ENCODE assay signal across 11 mouse cellular contexts in genomic region chr9:107556346-107556745, GRCm38 (mm10). TPM values are rescaled to one million over a fixed set of nuclear protein-coding genes. Genes with fewer than 3 reads are reported as not detected.
DNase-seq lines count a peak whose midpoint lies in the region; ATAC-seq and TF ChIP-seq lines count a peak whose summit lies in the region.
"Had no signal": no experiment of that assay in that cellular context is flagged by ENCODE, and none has a peak within 500 bp of the region (broad histone marks: within the 10 kb centered on the region; RNA-seq: fewer than 3 reads in every experiment).

No protein-coding gene starts in this region.

- peak overlapping the region; percentile 96 for H3K9ac ChIP-seq in heart, embryonic 14.5 days (ENCODE audit: low read length)
- H3K9ac ChIP-seq in intestine, postnatal 0 days (ENCODE audit: low read depth, low read length): no peak overlapping the region
- 0 out of 2 replicates have a peak overlapping the region, but pooled peaks have one; percentile 27 for H3K9ac ChIP-seq in midbrain, embryonic 16.5 days (ENCODE audit: low read depth, low read length)

- no peak for TF ChIP-seq CTCF in intestine, postnatal 0 days (IDR thresholded peaks at IDR 0.05; ENCODE audit: low read depth)

- no peaks in the 10 kb centered on the region for H3K27me3 ChIP-seq in heart, embryonic 14.5 days (ENCODE audit: control insufficient read depth, insufficient read depth, low read length)
- no peaks in the 10 kb centered on the region for H3K27me3 ChIP-seq in intestine, postnatal 0 days (replicated peaks; ENCODE audit: control insufficient read depth, insufficient read depth, low read length)
- peaks cover 15% of the 10 kb centered on the region for H3K27me3 ChIP-seq in midbrain, embryonic 16.5 days (ENCODE audit: control insufficient read depth, insufficient read depth, low read depth, low read length)

- peaks cover 50% of the 10 kb centered on the region for H3K36me3 ChIP-seq in heart, embryonic 14.5 days (ENCODE audit: control insufficient read depth, insufficient read depth, low read length)
- H3K36me3 ChIP-seq in intestine, postnatal 0 days (ENCODE audit: control insufficient read depth, insufficient read depth): peaks cover 42% of the 10 kb centered on the region
- peaks cover 27% of the 10 kb centered on the region for H3K36me3 ChIP-seq in midbrain, embryonic 16.5 days (ENCODE audit: control insufficient read depth, insufficient read depth, low read length)

- ATAC-seq in heart, embryonic 14.5 days (ENCODE audit: insufficient number of reproducible peaks, insufficient read depth, low FRiP score, low read depth): no peak
- no peak for ATAC-seq in intestine, postnatal 0 days
- ATAC-seq in midbrain, embryonic 16.5 days: no peak
- ATAC-seq in granulocyte monocyte progenitor cell, adult 5-6 weeks (replicated peaks; ENCODE audit: poor library complexity, severe bottlenecking): no peak
- ATAC-seq in erythroid progenitor cell, adult 5-6 weeks (replicated peaks; ENCODE audit: low FRiP score, poor library complexity, severe bottlenecking): no peak

- peak overlapping the region in 1 of 2 experiments; percentile 99; a peak in 1 of 4 replicates for H3K27ac ChIP-seq in heart, embryonic 14.5 days (replicated peaks in 1 of 2; ENCODE audit: control insufficient read depth in 1 of 2, insufficient read depth in 1 of 2, low read depth in 2 of 2, low read length in 2 of 2)
- H3K27ac ChIP-seq in brown adipose tissue, adult 24 weeks (replicated peaks; ENCODE audit: low read depth, low read length): peak overlapping the region; percentile 40; the same call in 1 of the 2 replicates
- 0 out of 2 replicates have a peak overlapping the region, but pooled peaks have one; percentile 96 for H3K27ac ChIP-seq in intestine, postnatal 0 days (ENCODE audit: low read depth, low read length)
- H3K27ac ChIP-seq in midbrain, embryonic 16.5 days (ENCODE audit: low read length): no peak overlapping the region

- peak overlapping the region; percentile 22 to 79 for H3K4me3 ChIP-seq in heart, embryonic 14.5 days (ENCODE audit: control insufficient read depth in 1 of 2, insufficient read depth in 1 of 2, low read depth in 1 of 2, low read length in 2 of 2)
- H3K4me3 ChIP-seq in brown adipose tissue, adult 24 weeks (ENCODE audit: insufficient read depth, low read depth, low read length): peak overlapping the region; percentile 81
- H3K4me3 ChIP-seq in intestine, postnatal 0 days (ENCODE audit: low read depth, low read length): no peak overlapping the region
- no peak overlapping the region for H3K4me3 ChIP-seq in midbrain, embryonic 16.5 days (ENCODE audit: low read depth, low read length)

- DNase-seq in heart, postnatal 36 days: no peak
- no peak for DNase-seq in gastrocnemius, postnatal 36 days
- DNase-seq: cerebellum, adult 8-10 months; layer of hippocampus, adult 9-11 months; right cerebral cortex, adult 18-20 months had no signal

- 56% methylated on average over 3 of the region's 3 CpGs for WGBS in heart, embryonic 14.5 days
- WGBS in intestine, postnatal 0 days: 44% methylated on average over 3 of the region's 3 CpGs
- 83% methylated on average over 3 of the region's 3 CpGs for WGBS in midbrain, embryonic 16.5 days

- no peaks in the 10 kb centered on the region for H3K9me3 ChIP-seq in heart, embryonic 14.5 days (ENCODE audit: control insufficient read depth, low read length)
- no peaks in the 10 kb centered on the region for H3K9me3 ChIP-seq in intestine, postnatal 0 days (ENCODE audit: control insufficient read depth)
- no peaks in the 10 kb centered on the region for H3K9me3 ChIP-seq in midbrain, embryonic 16.5 days (replicated peaks; ENCODE audit: control insufficient read depth, low read length, poor library complexity, severe bottlenecking)

- intact Hi-C loops in heart, postnatal 36 days (cut with DNase I): no loop called here
- intact Hi-C loops in gastrocnemius, postnatal 36 days (cut with DNase I): no loop called here

- peaks cover 17 to 36% of the 10 kb centered on the region in 2 experiments for H3K4me1 ChIP-seq in heart, embryonic 14.5 days (ENCODE audit: control insufficient read depth in 2 of 2, insufficient read depth in 2 of 2, low read length in 2 of 2)
- H3K4me1 ChIP-seq in brown adipose tissue, adult 24 weeks (ENCODE audit: control insufficient read depth, insufficient read depth, insufficient read length, low read length): peaks cover 8% of the 10 kb centered on the region
- H3K4me1 ChIP-seq in intestine, postnatal 0 days (replicated peaks; ENCODE audit: control insufficient read depth, insufficient read depth, low read length): peaks cover 14% of the 10 kb centered on the region
- peaks cover 32% of the 10 kb centered on the region for H3K4me1 ChIP-seq in midbrain, embryonic 16.5 days (ENCODE audit: control insufficient read depth, insufficient read depth, low read length)

- peak overlapping the region; percentile 96 for H3K4me2 ChIP-seq in heart, embryonic 14.5 days (ENCODE audit: low read length)
- H3K4me2 ChIP-seq in intestine, postnatal 0 days (replicated peaks; ENCODE audit: low read depth): peak overlapping the region; percentile 77
- H3K4me2 ChIP-seq in midbrain, embryonic 16.5 days (ENCODE audit: low read length): no peak overlapping the region

RNA-seq across cellular contexts. Expression of gene Rassf1, which starts 5.0 kb away (rescaled TPM):
- 42.5 and 47.7 TPM in 2 replicates for polyA plus RNA-seq in heart, embryonic 14.5 days (2014; fragmentation: Nextera tagmentation; extraction: Ambion mirVana)
- 10 to 100 TPM; 16.5 to 17.3 TPM for total RNA-seq in heart, postnatal 36 days (2021)
- 10.9 and 15.2 TPM in 2 replicates for polyA plus RNA-seq in brown adipose tissue, adult 24 weeks (2012; ENCODE audit: insufficient read depth, insufficient read length, missing spikeins)
- polyA plus RNA-seq in intestine, postnatal 0 days (2015; fragmentation: Nextera tagmentation; extraction: Ambion mirVana): 44.3 and 48.0 TPM in 2 replicates
- polyA plus RNA-seq in midbrain, embryonic 16.5 days (2015; fragmentation: Nextera tagmentation; extraction: Ambion mirVana): 45.3 and 49.4 TPM in 2 replicates
- total RNA-seq in gastrocnemius, postnatal 36 days (2021): 10 to 100 TPM; 10.4 to 14.9 TPM
- total RNA-seq in granulocyte monocyte progenitor cell, adult 5-6 weeks (2014; fragmentation: Nextera tagmentation): 40.2 and 42.2 TPM in 2 replicates
- total RNA-seq in granulocyte monocyte progenitor cell, adult 5-6 weeks (2017): 34.1 and 36.7 TPM in 2 replicates
- total RNA-seq in erythroid progenitor cell, adult 5-6 weeks (2015; ENCODE audit: low replicate concordance): 24.5 and 35.2 TPM in 2 replicates
- 31.4 and 31.7 TPM in 2 replicates for total RNA-seq in erythroid progenitor cell, adult 5-6 weeks (2017; ENCODE audit: low replicate concordance)

RNA-seq across cellular contexts. Expression of gene Tusc2, which starts 6.7 kb away (rescaled TPM):
- 49.0 and 53.0 TPM in 2 replicates for polyA plus RNA-seq in heart, embryonic 14.5 days (2014; fragmentation: Nextera tagmentation; extraction: Ambion mirVana)
- 10 to 100 TPM; 35.1 to 35.3 TPM for total RNA-seq in heart, postnatal 36 days (2021)
- 31.2 and 49.0 TPM in 2 replicates for polyA plus RNA-seq in brown adipose tissue, adult 24 weeks (2012; ENCODE audit: insufficient read depth, insufficient read length, missing spikeins)
- 38.7 and 41.6 TPM in 2 replicates for polyA plus RNA-seq in intestine, postnatal 0 days (2015; fragmentation: Nextera tagmentation; extraction: Ambion mirVana)
- polyA plus RNA-seq in midbrain, embryonic 16.5 days (2015; fragmentation: Nextera tagmentation; extraction: Ambion mirVana): 123 and 127 TPM in 2 replicates
- total RNA-seq in gastrocnemius, postnatal 36 days (2021): 10 to 100 TPM; 28.7 to 35.1 TPM
- 22.8 and 34.5 TPM in 2 replicates for total RNA-seq in granulocyte monocyte progenitor cell, adult 5-6 weeks (2014; fragmentation: Nextera tagmentation)
- 10.8 and 13.2 TPM in 2 replicates for total RNA-seq in granulocyte monocyte progenitor cell, adult 5-6 weeks (2017)
- 9.6 and 16.9 TPM in 2 replicates for total RNA-seq in erythroid progenitor cell, adult 5-6 weeks (2015; ENCODE audit: low replicate concordance)
- 8.9 and 19.1 TPM in 2 replicates for total RNA-seq in erythroid progenitor cell, adult 5-6 weeks (2017; ENCODE audit: low replicate concordance)

RNA-seq across cellular contexts. Expression of gene Zmynd10, which starts 9.2 kb away (rescaled TPM):
- polyA plus RNA-seq in heart, embryonic 14.5 days (2014; fragmentation: Nextera tagmentation; extraction: Ambion mirVana): 0.27 TPM in 1 of 2 replicates, not detected in the other
- not detected for total RNA-seq in heart, postnatal 36 days (2021)
- polyA plus RNA-seq in brown adipose tissue, adult 24 weeks (2012; ENCODE audit: insufficient read depth, insufficient read length, missing spikeins): not detected in 2 replicates
- polyA plus RNA-seq in intestine, postnatal 0 days (2015; fragmentation: Nextera tagmentation; extraction: Ambion mirVana): 4.0 and 5.0 TPM in 2 replicates
- 3.5 and 6.1 TPM in 2 replicates for polyA plus RNA-seq in midbrain, embryonic 16.5 days (2015; fragmentation: Nextera tagmentation; extraction: Ambion mirVana)
- total RNA-seq in gastrocnemius, postnatal 36 days (2021): not detected
- not detected in 2 replicates for total RNA-seq in granulocyte monocyte progenitor cell, adult 5-6 weeks (2014; fragmentation: Nextera tagmentation)
- total RNA-seq in granulocyte monocyte progenitor cell, adult 5-6 weeks (2017): not detected in 2 replicates
- not detected in 2 replicates for total RNA-seq in erythroid progenitor cell, adult 5-6 weeks (2015; ENCODE audit: low replicate concordance)
- not detected in 2 replicates for total RNA-seq in erythroid progenitor cell, adult 5-6 weeks (2017; ENCODE audit: low replicate concordance)

RNA-seq across cellular contexts. Expression of gene Hyal2, which starts 11.4 kb away (rescaled TPM):
- polyA plus RNA-seq in heart, embryonic 14.5 days (2014; fragmentation: Nextera tagmentation; extraction: Ambion mirVana): 94.1 and 103 TPM in 2 replicates
- total RNA-seq in heart, postnatal 36 days (2021): 10 to 100 TPM; 36.4 to 39.0 TPM
- polyA plus RNA-seq in brown adipose tissue, adult 24 weeks (2012; ENCODE audit: insufficient read depth, insufficient read length, missing spikeins): 14.1 and 14.2 TPM in 2 replicates
- 47.5 and 52.8 TPM in 2 replicates for polyA plus RNA-seq in intestine, postnatal 0 days (2015; fragmentation: Nextera tagmentation; extraction: Ambion mirVana)
- polyA plus RNA-seq in midbrain, embryonic 16.5 days (2015; fragmentation: Nextera tagmentation; extraction: Ambion mirVana): 69.6 and 74.9 TPM in 2 replicates
- total RNA-seq in gastrocnemius, postnatal 36 days (2021): 10 to 100 TPM; 12.0 to 16.5 TPM
- total RNA-seq in granulocyte monocyte progenitor cell, adult 5-6 weeks (2014; fragmentation: Nextera tagmentation): 6.2 and 11.6 TPM in 2 replicates
- total RNA-seq in granulocyte monocyte progenitor cell, adult 5-6 weeks (2017): 3.0 and 5.3 TPM in 2 replicates
- 2.5 and 6.5 TPM in 2 replicates for total RNA-seq in erythroid progenitor cell, adult 5-6 weeks (2015; ENCODE audit: low replicate concordance)
- 0.30 and 4.5 TPM in 2 replicates for total RNA-seq in erythroid progenitor cell, adult 5-6 weeks (2017; ENCODE audit: low replicate concordance)

RNA-seq across cellular contexts. Expression of gene Nprl2, which starts 14.3 kb away (rescaled TPM):
- 28.4 and 31.6 TPM in 2 replicates for polyA plus RNA-seq in heart, embryonic 14.5 days (2014; fragmentation: Nextera tagmentation; extraction: Ambion mirVana)
- 10 to 100 TPM; 17.5 to 18.5 TPM for total RNA-seq in heart, postnatal 36 days (2021)
- polyA plus RNA-seq in brown adipose tissue, adult 24 weeks (2012; ENCODE audit: insufficient read depth, insufficient read length, missing spikeins): 19.2 and 22.5 TPM in 2 replicates
- 20.0 and 20.7 TPM in 2 replicates for polyA plus RNA-seq in intestine, postnatal 0 days (2015; fragmentation: Nextera tagmentation; extraction: Ambion mirVana)
- polyA plus RNA-seq in midbrain, embryonic 16.5 days (2015; fragmentation: Nextera tagmentation; extraction: Ambion mirVana): 76.2 and 82.2 TPM in 2 replicates
- total RNA-seq in gastrocnemius, postnatal 36 days (2021): 10 to 100 TPM in 1 of 2 experiments, 1 to 10 TPM in 1; 9.1 to 11.6 TPM
- 11.3 and 16.7 TPM in 2 replicates for total RNA-seq in granulocyte monocyte progenitor cell, adult 5-6 weeks (2014; fragmentation: Nextera tagmentation)
- 11.3 and 14.3 TPM in 2 replicates for total RNA-seq in granulocyte monocyte progenitor cell, adult 5-6 weeks (2017)
- 1.4 and 31.4 TPM in 2 replicates for total RNA-seq in erythroid progenitor cell, adult 5-6 weeks (2015; ENCODE audit: low replicate concordance)
- 1.1 and 1.2 TPM in 2 replicates for total RNA-seq in erythroid progenitor cell, adult 5-6 weeks (2017; ENCODE audit: low replicate concordance)

Comparison
In these comparisons a context has a peak if more than half of its experiments do, and no peak if none do; other contexts are left out.
1. H3K4me3 ChIP-seq: peak in heart, embryonic 14.5 days (2 of 2) and brown adipose tissue, adult 24 weeks (single experiment); none in intestine, postnatal 0 days (single experiment) and midbrain, embryonic 16.5 days (single experiment).